Mouse (Mus musculus): ENCODE data around the gene Etv6. TPM values are rescaled to one million over a fixed set of nuclear protein-coding genes. Genes with fewer than 3 reads are reported as not detected.

The Etv6 gene
- polyA plus RNA-seq, 1 experiment from 2014 or later: 5.9 TPM

GRCm38 (mm10) chr6:134060811-134061210 is 25.3 kb downstream of the Etv6 start:
- 0 out of 2 replicates have a peak, but pooled peaks have one; percentile 24 for ATAC-seq (ENCODE audit: low FRiP score, low TSS enrichment)
- H3K27ac ChIP-seq (replicated peaks): no peak overlapping the region; the same call in 1 of the 2 replicates
- peaks cover 2% of the 10 kb centered on the region for H3K4me1 ChIP-seq (replicated peaks; ENCODE audit: control insufficient read depth, insufficient read depth)

GRCm38 (mm10) chr6:134065018-134065725 is 29.7 kb downstream of the Etv6 start:
- no peak overlapping the region for H3K9ac ChIP-seq (ENCODE audit: low read length)
- H3K4me1 ChIP-seq (replicated peaks; ENCODE audit: control insufficient read depth, insufficient read depth): peaks cover 2% of the 10 kb centered on the region
- H3K36me3 ChIP-seq (ENCODE audit: control insufficient read depth, insufficient read depth, low read length): no peaks in the 10 kb centered on the region; the same call in 1 of the 2 replicates
- WGBS: 75% methylated on average over 11 of the region's 11 CpGs
- no peaks in the 10 kb centered on the region for H3K9me3 ChIP-seq (ENCODE audit: control insufficient read depth, low read length)
- H3K4me3 ChIP-seq (ENCODE audit: low read depth, low read length): no peak overlapping the region
- no peaks in the 10 kb centered on the region for H3K27me3 ChIP-seq (ENCODE audit: control insufficient read depth, insufficient read depth, low read length)
- no peak for ATAC-seq (ENCODE audit: low FRiP score, low TSS enrichment)
- no peak for DNase-seq (ENCODE audit: low spot score)
- H3K27ac ChIP-seq (replicated peaks): no peak overlapping the region
- no peak for TF ChIP-seq EP300 (optimal IDR thresholded peaks at IDR 0.05)
- no peak for TF ChIP-seq CTCF (IDR thresholded peaks at IDR 0.05; ENCODE audit: low read depth)
- no peak overlapping the region for H3K4me2 ChIP-seq (replicated peaks; ENCODE audit: low read depth)

More at GRCm38 (mm10) chr6:134060811-134061210, 25.3 kb downstream of the Etv6 start:
- no peak overlapping the region for H3K9ac ChIP-seq (ENCODE audit: low read length)
- no peaks in the 10 kb centered on the region for H3K27me3 ChIP-seq (ENCODE audit: control insufficient read depth, insufficient read depth, low read length)
- no peak overlapping the region for H3K4me3 ChIP-seq (ENCODE audit: low read depth, low read length)
- H3K4me2 ChIP-seq (replicated peaks; ENCODE audit: low read depth): no peak overlapping the region
- no peaks in the 10 kb centered on the region for H3K36me3 ChIP-seq (ENCODE audit: control insufficient read depth, insufficient read depth, low read length)
- H3K9me3 ChIP-seq (ENCODE audit: control insufficient read depth, low read length): no peaks in the 10 kb centered on the region
- WGBS: 54% methylated on average over 12 of the region's 12 CpGs
- no peak for TF ChIP-seq CTCF (IDR thresholded peaks at IDR 0.05; ENCODE audit: low read depth)
- no peak for TF ChIP-seq EP300 (optimal IDR thresholded peaks at IDR 0.05)
- DNase-seq (ENCODE audit: low spot score): no peak

- ATAC-seq (ENCODE audit: low FRiP score, low TSS enrichment) (peak; percentile 51; the same call in 1 of the 2 replicates), DNase-seq (ENCODE audit: low spot score) (no peak)
- H3K27ac ChIP-seq (replicated peaks): no peak overlapping the region
- H3K36me3 ChIP-seq (ENCODE audit: control insufficient read depth, insufficient read depth, low read length): no peaks in the 10 kb centered on the region; the same call in 1 of the 2 replicates
- no peak overlapping the region for H3K4me2 ChIP-seq (replicated peaks; ENCODE audit: low read depth)
- H3K9me3 ChIP-seq (ENCODE audit: control insufficient read depth, low read length): no peaks in the 10 kb centered on the region
- no peaks in the 10 kb centered on the region; the same call in none of the 2 replicates for H3K4me1 ChIP-seq (replicated peaks; ENCODE audit: control insufficient read depth, insufficient read depth)
- TF ChIP-seq EP300 (optimal IDR thresholded peaks at IDR 0.05) (no peak), CTCF (IDR thresholded peaks at IDR 0.05; ENCODE audit: low read depth) (no peak)
- H3K27me3 ChIP-seq (ENCODE audit: control insufficient read depth, insufficient read depth, low read length): no peaks in the 10 kb centered on the region
- H3K9ac ChIP-seq (ENCODE audit: low read length): no peak overlapping the region
- H3K4me3 ChIP-seq (ENCODE audit: low read depth, low read length): no peak overlapping the region
- 46% methylated on average over 6 of the region's 6 CpGs for whole genome bisulfite sequencing
Observed at GRCm38 (mm10) chr6:134066112-134066511, 30.6 kb downstream of the Etv6 start.

- TF ChIP-seq CTCF (IDR thresholded peaks at IDR 0.05; ENCODE audit: low read depth) (no peak), EP300 (optimal IDR thresholded peaks at IDR 0.05) (no peak)
- Histone ChIP-seq H3K4me3 (ENCODE audit: low read depth, low read length) (no peak overlapping the region), H3K36me3 (ENCODE audit: control insufficient read depth, insufficient read depth, low read length) (no peaks in the 10 kb centered on the region; the same call in 1 of the 2 replicates), H3K27me3 (ENCODE audit: control insufficient read depth, insufficient read depth, low read length) (no peaks in the 10 kb centered on the region), H3K4me1 (replicated peaks; ENCODE audit: control insufficient read depth, insufficient read depth) (no peaks in the 10 kb centered on the region; the same call in 1 of the 2 replicates), H3K4me2 (replicated peaks; ENCODE audit: low read depth) (no peak overlapping the region), H3K9me3 (ENCODE audit: control insufficient read depth, low read length) (no peaks in the 10 kb centered on the region), H3K27ac (replicated peaks) (no peak overlapping the region), H3K9ac (ENCODE audit: low read length) (no peak overlapping the region)
- WGBS: 86% methylated on average over 4 of the region's 4 CpGs
- DNase-seq (ENCODE audit: low spot score) (no peak), ATAC-seq (ENCODE audit: low FRiP score, low TSS enrichment) (no peak)
Observed at GRCm38 (mm10) chr6:134066996-134067395, 31.5 kb downstream of the Etv6 start.

- no peak overlapping the region for H3K4me2 ChIP-seq (replicated peaks; ENCODE audit: low read depth)
- ATAC-seq (ENCODE audit: low FRiP score, low TSS enrichment) (no peak), DNase-seq (ENCODE audit: low spot score) (no peak)
- H3K9me3 ChIP-seq (ENCODE audit: control insufficient read depth, low read length): no peaks in the 10 kb centered on the region
- no peak overlapping the region for H3K4me3 ChIP-seq (ENCODE audit: low read depth, low read length)
- H3K27me3 ChIP-seq (ENCODE audit: control insufficient read depth, insufficient read depth, low read length): no peaks in the 10 kb centered on the region
- WGBS: 81% methylated on average over 8 of the region's 8 CpGs
- no peak overlapping the region for H3K9ac ChIP-seq (ENCODE audit: low read length)
- no peaks in the 10 kb centered on the region; the same call in 1 of the 2 replicates for H3K36me3 ChIP-seq (ENCODE audit: control insufficient read depth, insufficient read depth, low read length)
- TF ChIP-seq EP300 (optimal IDR thresholded peaks at IDR 0.05) (no peak), CTCF (IDR thresholded peaks at IDR 0.05; ENCODE audit: low read depth) (no peak)
- no peak overlapping the region for H3K27ac ChIP-seq (replicated peaks)
- H3K4me1 ChIP-seq (replicated peaks; ENCODE audit: control insufficient read depth, insufficient read depth): no peaks in the 10 kb centered on the region; the same call in 1 of the 2 replicates
Observed at GRCm38 (mm10) chr6:134067536-134067935, 32.0 kb downstream of the Etv6 start.

GRCm38 (mm10) chr6:134072439-134072838 is 36.9 kb downstream of the Etv6 start:
- Histone ChIP-seq H3K36me3 (ENCODE audit: control insufficient read depth, insufficient read depth, low read length) (no peaks in the 10 kb centered on the region; the same call in 1 of the 2 replicates), H3K27me3 (ENCODE audit: control insufficient read depth, insufficient read depth, low read length) (no peaks in the 10 kb centered on the region), H3K9me3 (ENCODE audit: control insufficient read depth, low read length) (no peaks in the 10 kb centered on the region), H3K9ac (ENCODE audit: low read length) (no peak overlapping the region), H3K4me1 (replicated peaks; ENCODE audit: control insufficient read depth, insufficient read depth) (no peaks in the 10 kb centered on the region), H3K4me2 (replicated peaks; ENCODE audit: low read depth) (no peak overlapping the region), H3K27ac (replicated peaks) (no peak overlapping the region), H3K4me3 (ENCODE audit: low read depth, low read length) (no peak overlapping the region)
- ATAC-seq (ENCODE audit: low FRiP score, low TSS enrichment): no peak
- no peak for DNase-seq (ENCODE audit: low spot score)
- no peak for TF ChIP-seq EP300 (optimal IDR thresholded peaks at IDR 0.05)
- TF ChIP-seq CTCF (IDR thresholded peaks at IDR 0.05; ENCODE audit: low read depth): no peak
- 52% methylated on average over 7 of the region's 7 CpGs for WGBS
